Mouse (Mus musculus) MEL (cell line): Measurements from ENCODE around the gene Borcs8.
A peak's percentile ranks its signal among the peaks of the same experiment; 100 is the strongest.

Experiments
- CTCF ChIP-seq, 3 experiments: IDR thresholded peaks in 2 of 3; conservative IDR thresholded peaks in 1 of 3; 2 replicates each; pipeline ENCODE4 v1.5.1; 2011 to 2012; ENCODE audit warnings: low read length in 3 of 3, low read depth in 2 of 3, mild to moderate bottlenecking in 2 of 3, improper control_type of control experiment in 1 of 3, inconsistent platforms in 1 of 3, mixed read lengths in 1 of 3, moderate library complexity in 1 of 3; ENCODE audit not compliant: control insufficient read depth in 1 of 3, insufficient read depth in 1 of 3, poor library complexity in 1 of 3, severe bottlenecking in 1 of 3
- E2F4 ChIP-seq: IDR thresholded peaks from 2 replicates; pipeline ENCODE4 v1.6.1; 2011; ENCODE audit warnings: low read depth, low read length, improper control_type of control experiment, borderline replicate concordance
- EP300 ChIP-seq, 2 experiments: IDR thresholded peaks; 2 replicates each; pipeline ENCODE4 v1.6.1; 2011; ENCODE audit warnings: improper control_type of control experiment in 2 of 2, low read length in 2 of 2, low read depth in 1 of 2, mild to moderate bottlenecking in 1 of 2
- ETS1 ChIP-seq: IDR thresholded peaks from 2 replicates; pipeline ENCODE4 v1.6.1; 2012; ENCODE audit warnings: low read depth, mild to moderate bottlenecking, inconsistent platforms, low read length, improper control_type of control experiment, moderate library complexity
- GATA1 ChIP-seq: IDR thresholded peaks from 2 replicates; pipeline ENCODE4 v1.6.1; 2011; ENCODE audit warnings: low read depth, low read length, improper control_type of control experiment
- HCFC1 ChIP-seq: IDR thresholded peaks from 2 replicates; pipeline ENCODE4 v1.6.1; 2012; ENCODE audit warnings: low read depth, mild to moderate bottlenecking, inconsistent platforms, low read length, improper control_type of control experiment, moderate library complexity
- MAX ChIP-seq: IDR thresholded peaks from 2 replicates; pipeline ENCODE4 v1.6.1; 2011; ENCODE audit warnings: low read length, improper control_type of control experiment
- NELFE ChIP-seq: IDR thresholded peaks from 2 replicates; pipeline ENCODE4 v1.6.1; 2011; ENCODE audit warnings: low read depth, low read length, improper control_type of control experiment
- NRF1 ChIP-seq: IDR thresholded peaks from 2 replicates; pipeline ENCODE4 v1.6.1; 2014; ENCODE audit warnings: low read depth, mild to moderate bottlenecking, inconsistent platforms, low read length, improper control_type of control experiment, moderate library complexity; ENCODE audit not compliant: poor library complexity, insufficient read depth, severe bottlenecking
- POLR2A ChIP-seq, 2 experiments: IDR thresholded peaks; 2 replicates each; pipeline ENCODE4 v1.6.1; 2011 to 2012; ENCODE audit warnings: low read length in 2 of 2, mild to moderate bottlenecking in 2 of 2, control low read depth in 1 of 2, improper control_type of control experiment in 1 of 2, low read depth in 1 of 2, moderate library complexity in 1 of 2; ENCODE audit not compliant: control insufficient read depth in 1 of 2, insufficient read depth in 1 of 2, poor library complexity in 1 of 2
- SMC3 ChIP-seq: IDR thresholded peaks from 2 replicates; pipeline ENCODE4 v1.6.1; 2011; ENCODE audit warnings: low read depth, low read length, improper control_type of control experiment
- ZC3H11A ChIP-seq: IDR thresholded peaks from 2 replicates; pipeline ENCODE4 v1.6.1; 2012; ENCODE audit warnings: low read depth, mild to moderate bottlenecking, inconsistent platforms, low read length, improper control_type of control experiment
- ZMIZ1 ChIP-seq: IDR thresholded peaks from 2 replicates; pipeline ENCODE4 v1.6.1; 2012; ENCODE audit warnings: low read depth, mild to moderate bottlenecking, inconsistent platforms, low read length, improper control_type of control experiment, moderate library complexity

- TF ChIP-seq CTCF (IDR thresholded peaks at IDR 0.05 in 2 of 3, conservative IDR thresholded peaks at IDR 0.05 in 1 of 3; ENCODE audit: control insufficient read depth in 1 of 3, insufficient read depth in 1 of 3, low read depth in 2 of 3, low read length in 3 of 3, poor library complexity in 1 of 3, severe bottlenecking in 1 of 3), result no peak
- peak; percentile 85 for TF ChIP-seq HCFC1
- peak; percentile 79 to 96 for TF ChIP-seq POLR2A (IDR thresholded peaks at IDR 0.05; ENCODE audit: control insufficient read depth in 1 of 2, insufficient read depth in 1 of 2, low read depth in 1 of 2, low read length in 2 of 2, poor library complexity in 1 of 2)
- 0 out of 2 replicates have a peak, but pooled peaks have one; percentile 29 for TF ChIP-seq ETS1
- TF ChIP-seq SMC3, result peak; percentile 5; the same call in 1 of the 2 replicates
- peak; percentile 59; the same call in 1 of the 2 replicates for TF ChIP-seq ZMIZ1
- no peak for TF ChIP-seq E2F4
- TF ChIP-seq NELFE, result peak; percentile 96
- TF ChIP-seq GATA1, result no peak
- peak; percentile 85 for TF ChIP-seq MAX
- no peak for TF ChIP-seq EP300 (IDR thresholded peaks at IDR 0.05; ENCODE audit: low read depth in 1 of 2, low read length in 2 of 2)
- no peak for TF ChIP-seq ZC3H11A
- peak; percentile 88 for TF ChIP-seq NRF1
Observed at GRCm38 (mm10) chr8:70131166-70131883, 8.0 kb upstream of the Borcs8 start, which contains the start of gene Nr2c2ap.
